ENCODE assay signal across 28 mouse cellular contexts in genomic region chr11:95282331-95282730, GRCm38 (mm10). TPM values are rescaled to one million over a fixed set of nuclear protein-coding genes. Genes with fewer than 3 reads are reported as not detected.
"Had no signal": no experiment of that assay in that cellular context is flagged by ENCODE, and none has a peak within 500 bp of the region (broad histone marks: within the 10 kb centered on the region; RNA-seq: fewer than 3 reads in every experiment).

No protein-coding gene starts in this region.

- H3K27ac ChIP-seq: limb, embryonic 10.5 days; limb, embryonic 13.5 days; liver, embryonic 12.5 days; liver, embryonic 15.5 days; lung, embryonic 15.5 days; midbrain, embryonic 10.5 days; midbrain, embryonic 13.5 days; neural tube, embryonic 13.5 days; stomach, postnatal 0 days had no signal

- H3K27me3 ChIP-seq: limb, embryonic 13.5 days; liver, embryonic 12.5 days; liver, embryonic 15.5 days; lung, embryonic 15.5 days; megakaryocyte, embryonic 14.5 days; midbrain, embryonic 13.5 days; neural tube, embryonic 13.5 days had no signal

- H3K4me3 ChIP-seq: limb, embryonic 10.5 days; limb, embryonic 13.5 days; liver, embryonic 12.5 days; liver, embryonic 15.5 days; lung, embryonic 15.5 days; megakaryocyte, embryonic 14.5 days; midbrain, embryonic 10.5 days; midbrain, embryonic 13.5 days; myocyte; neural tube, embryonic 13.5 days had no signal

- H3K4me1 ChIP-seq: limb, embryonic 10.5 days; limb, embryonic 13.5 days; liver, embryonic 12.5 days; liver, embryonic 15.5 days; lung, embryonic 15.5 days; midbrain, embryonic 10.5 days; midbrain, embryonic 13.5 days; neural tube, embryonic 13.5 days had no signal

- H3K9ac ChIP-seq: limb, embryonic 13.5 days; liver, embryonic 12.5 days; liver, embryonic 15.5 days; lung, embryonic 15.5 days; midbrain, embryonic 13.5 days; neural tube, embryonic 13.5 days had no signal

- DNase-seq: kidney, postnatal 14 days; kidney, postnatal 4 days; liver; lung, adult 18-20 months; lung, postnatal 10 days; lung, postnatal 36 days; right cerebral cortex, postnatal 4 days; thymus, adult 2 months; thymus, postnatal 25 days had no signal

- ATAC-seq: liver, embryonic 12.5 days; midbrain, embryonic 13.5 days; midbrain, embryonic 16.5 days had no signal

- H3K4me2 ChIP-seq: limb, embryonic 13.5 days; liver, embryonic 12.5 days; liver, embryonic 15.5 days; lung, embryonic 15.5 days; midbrain, embryonic 13.5 days; neural tube, embryonic 13.5 days had no signal

- H3K9me3 ChIP-seq: limb, embryonic 10.5 days; limb, embryonic 13.5 days; liver, embryonic 12.5 days; liver, embryonic 15.5 days; lung, embryonic 15.5 days; megakaryocyte, embryonic 14.5 days; midbrain, embryonic 10.5 days; midbrain, embryonic 13.5 days; neural tube, embryonic 13.5 days had no signal

RNA-seq across cellular contexts. Expression of gene Tac4, which starts 21.0 kb away (rescaled TPM):
- total RNA-seq: layer of hippocampus, adult 18-20 months; layer of hippocampus, postnatal 14 days; left cerebral cortex, adult 8-10 months; left cerebral cortex, postnatal 14 days; monocyte, adult 5-6 weeks; neutrophil, adult 5-6 weeks had no signal
- polyA plus RNA-seq: limb, embryonic 10.5 days; liver, embryonic 15.5 days; lung, embryonic 15.5 days; midbrain, embryonic 10.5 days; midbrain, embryonic 13.5 days; midbrain, embryonic 16.5 days; stomach, embryonic 14.5 days had no signal
